ENCODE assay signal across 7 mouse cellular contexts in genomic region chr9:44881221-44881871, GRCm38 (mm10). TPM values are rescaled to one million over a fixed set of nuclear protein-coding genes. Genes with fewer than 3 reads are reported as not detected.
DNase-seq lines count a peak whose midpoint lies in the region; ATAC-seq and TF ChIP-seq lines count a peak whose summit lies in the region.

Gene Kmt2a (minus strand): TSS chr9:44881296.

- peak within 1 kb of the TSS; percentile 99 for H3K27ac ChIP-seq in embryonic facial prominence, embryonic 12.5 days
- peak within 1 kb of the TSS; percentile 99 for H3K27ac ChIP-seq in limb, embryonic 12.5 days
- peak within 1 kb of the TSS; percentile 98 for H3K27ac ChIP-seq in midbrain, embryonic 15.5 days
- H3K27ac ChIP-seq in spleen, adult 2 months (ENCODE audit: insufficient read depth, low read length), result peak within 1 kb of the TSS; percentile 76

- peak; percentile 17; the same call in 1 of the 2 replicates for TF ChIP-seq POLR2A in spleen, adult 2 months (IDR thresholded peaks at IDR 0.05; ENCODE audit: low read depth, low read length)

- peak; percentile 99 for DNase-seq in adrenal gland, postnatal 25 days
- DNase-seq in heart, adult 11 months, result peak; percentile 99
- DNase-seq in kidney, adult 18-20 months, result peak; percentile 99
- DNase-seq in spleen, adult 2 months (ENCODE audit: low read depth in 1 of 2, low spot score in 2 of 2), result peak; percentile 80 to 91

- peak within 1 kb of the TSS; percentile 97 for H3K9ac ChIP-seq in embryonic facial prominence, embryonic 12.5 days
- peak within 1 kb of the TSS; percentile 94 for H3K9ac ChIP-seq in limb, embryonic 12.5 days (replicated peaks)
- H3K9ac ChIP-seq in midbrain, embryonic 15.5 days, result peak within 1 kb of the TSS; percentile 97

- H3K9me3 ChIP-seq in embryonic facial prominence, embryonic 12.5 days, result no peaks in the 10 kb centered on the region
- H3K9me3 ChIP-seq in limb, embryonic 12.5 days, result no peaks in the 10 kb centered on the region
- no peaks in the 10 kb centered on the region for H3K9me3 ChIP-seq in midbrain, embryonic 15.5 days

- 0 out of 2 replicates have a peak, but pooled peaks cover 9% of the 10 kb centered on the region for H3K36me3 ChIP-seq in embryonic facial prominence, embryonic 12.5 days
- H3K36me3 ChIP-seq in limb, embryonic 12.5 days, result no peaks in the 10 kb centered on the region
- H3K36me3 ChIP-seq in midbrain, embryonic 15.5 days (replicated peaks), result no peaks in the 10 kb centered on the region
- no peaks in the 10 kb centered on the region for H3K36me3 ChIP-seq in spleen, adult 2 months (ENCODE audit: control insufficient read depth, insufficient read depth, low read length)

- H3K27me3 ChIP-seq in embryonic facial prominence, embryonic 12.5 days, result no peaks in the 10 kb centered on the region
- no peaks in the 10 kb centered on the region for H3K27me3 ChIP-seq in limb, embryonic 12.5 days
- no peaks in the 10 kb centered on the region for H3K27me3 ChIP-seq in midbrain, embryonic 15.5 days (replicated peaks)
- no peaks in the 10 kb centered on the region for H3K27me3 ChIP-seq in spleen, adult 2 months (ENCODE audit: control insufficient read depth, insufficient read depth, low read length)

- ATAC-seq in embryonic facial prominence, embryonic 12.5 days (ENCODE audit: insufficient number of reproducible peaks, insufficient read depth, low FRiP score, low TSS enrichment), result peak; percentile 62
- peak; percentile 35 for ATAC-seq in limb, embryonic 12.5 days (ENCODE audit: insufficient number of reproducible peaks, insufficient read depth, low FRiP score, low TSS enrichment, low read depth)
- ATAC-seq in midbrain, embryonic 15.5 days (replicated peaks), result peak; percentile 75

- H3K4me3 ChIP-seq in embryonic facial prominence, embryonic 12.5 days, result peak within 1 kb of the TSS; percentile 68
- peak within 1 kb of the TSS; percentile 97 for H3K4me3 ChIP-seq in limb, embryonic 12.5 days (replicated peaks)
- peak within 1 kb of the TSS; percentile 96 for H3K4me3 ChIP-seq in midbrain, embryonic 15.5 days
- H3K4me3 ChIP-seq in spleen, adult 2 months (ENCODE audit: extremely low read depth, insufficient read depth, insufficient read length), result peak within 1 kb of the TSS; percentile 90

- peaks cover 31% of the 10 kb centered on the region for H3K4me1 ChIP-seq in embryonic facial prominence, embryonic 12.5 days
- H3K4me1 ChIP-seq in limb, embryonic 12.5 days (replicated peaks), result peaks cover 42% of the 10 kb centered on the region
- peaks cover 39% of the 10 kb centered on the region for H3K4me1 ChIP-seq in midbrain, embryonic 15.5 days
- H3K4me1 ChIP-seq in spleen, adult 2 months (ENCODE audit: control insufficient read depth, insufficient read depth, insufficient read length), result peaks cover 4% of the 10 kb centered on the region; the same call in 1 of the 2 replicates

- under 1% methylated on average over 59 of the region's 71 CpGs for WGBS in embryonic facial prominence, embryonic 12.5 days
- under 1% methylated on average over 53 of the region's 71 CpGs for WGBS in limb, embryonic 12.5 days
- WGBS in midbrain, embryonic 15.5 days, result under 1% methylated on average over 36 of the region's 71 CpGs
- WGBS in spleen, adult 2 months, result 1% methylated on average over 47 of the region's 71 CpGs

- no peak for TF ChIP-seq CTCF in spleen, adult 2 months (IDR thresholded peaks at IDR 0.05; ENCODE audit: extremely low read depth, insufficient read depth, insufficient read length, insufficient replicate concordance)

- H3K4me2 ChIP-seq in embryonic facial prominence, embryonic 12.5 days (replicated peaks), result peak within 1 kb of the TSS; percentile 97
- H3K4me2 ChIP-seq in limb, embryonic 12.5 days, result peak within 1 kb of the TSS; percentile 99
- peak within 1 kb of the TSS; percentile 98 for H3K4me2 ChIP-seq in midbrain, embryonic 15.5 days

RNA-seq across cellular contexts. Expression of gene Kmt2a, which starts in this region (rescaled TPM):
- total RNA-seq in adrenal gland, postnatal 25 days (2021), result 31.5 and 47.5 TPM in 2 replicates
- polyA plus RNA-seq in embryonic facial prominence, embryonic 12.5 days (2016; fragmentation: Nextera tagmentation; extraction: Ambion mirVana), result 23.5 and 24.4 TPM in 2 replicates
- polyA plus RNA-seq in limb, embryonic 12.5 days (2016; fragmentation: Nextera tagmentation; extraction: Ambion mirVana), result 18.2 and 19.9 TPM in 2 replicates
- polyA plus RNA-seq in midbrain, embryonic 15.5 days (2015; fragmentation: Nextera tagmentation; extraction: Ambion mirVana), result 23.5 and 25.6 TPM in 2 replicates
- polyA plus RNA-seq in spleen, adult 2 months (2012; rRNA removed), result 36.8 and 38.4 TPM in 2 replicates

Comparison
In these comparisons a context has a peak if more than half of its experiments do, and no peak if none do; other contexts are left out.
1. Peak in every context shown above with its lines: DNase-seq, ATAC-seq, H3K4me3 ChIP-seq and H3K27ac ChIP-seq.